Mouse (Mus musculus) G1E-ER4 (cell line): ENCODE measurements around the gene Wipf2. TPM values are rescaled to one million over a fixed set of nuclear protein-coding genes. Genes with fewer than 3 reads are reported as not detected.

ENCODE experiments used
- GATA1 ChIP-seq: IDR thresholded peaks from one replicate; pipeline ENCODE4 v1.8.0; 2012; ENCODE audit warnings: low read length, inconsistent platforms
- polyA plus RNA-seq: library from polyadenylated mRNA; stranded (reverse); fragments of >175 nt; gene quantifications from 2 replicates; pipeline ENCODE4 v1.2.3, GENCODE M21; 2012

Gene Wipf2
- polyA plus RNA-seq, 1 experiment: 13.8 TPM

- TF ChIP-seq GATA1: no peak
Observed at GRCm38 (mm10) chr11:98944897-98945604, 81.6 kb downstream of the Wipf2 start.

- no peak for TF ChIP-seq GATA1
Observed at GRCm38 (mm10) chr11:98945605-98945977, 82.2 kb downstream of the Wipf2 start.

GRCm38 (mm10) chr11:98947969-98948569 is 84.6 kb downstream of the Wipf2 start:
- TF ChIP-seq GATA1: peak; percentile 16

- no peak for TF ChIP-seq GATA1
Observed at GRCm38 (mm10) chr11:98949242-98949957, 86.0 kb downstream of the Wipf2 start.

GRCm38 (mm10) chr11:98949958-98950460 is 86.6 kb downstream of the Wipf2 start:
- TF ChIP-seq GATA1: no peak

GRCm38 (mm10) chr11:98950484-98950883 is 87.0 kb downstream of the Wipf2 start:
- TF ChIP-seq GATA1: no peak

GRCm38 (mm10) chr11:98951026-98951906 is 87.8 kb downstream of the Wipf2 start:
- no peak for TF ChIP-seq GATA1

GRCm38 (mm10) chr11:98952111-98952510 is 88.7 kb downstream of the Wipf2 start:
- TF ChIP-seq GATA1: no peak

- TF ChIP-seq GATA1: no peak
Observed at GRCm38 (mm10) chr11:98952736-98953135, 89.3 kb downstream of the Wipf2 start.

GRCm38 (mm10) chr11:98953361-98953760 is 89.9 kb downstream of the Wipf2 start:
- no peak for TF ChIP-seq GATA1

GRCm38 (mm10) chr11:98953835-98954320 is 90.4 kb downstream of the Wipf2 start:
- TF ChIP-seq GATA1: no peak

- no peak for TF ChIP-seq GATA1
Observed at GRCm38 (mm10) chr11:98954373-98954772, 90.9 kb downstream of the Wipf2 start.

Other genes with a start within 250 kb of the Wipf2 start
- not detected in 2 replicates for gene Gm12355, start 238.0 kb upstream of the Wipf2 start, polyA plus RNA-seq
- 0.04 TPM in 1 of 2 replicates, not detected in the other for gene Gsdma3, start 237.3 kb upstream of the Wipf2 start, polyA plus RNA-seq
- not detected in 2 replicates for gene Gsdma2, start 216.9 kb upstream of the Wipf2 start, polyA plus RNA-seq
- 0.04 TPM in 2 replicates for gene Gsdma, start 199.3 kb upstream of the Wipf2 start, polyA plus RNA-seq
- gene Psmd3, start 181.1 kb upstream of the Wipf2 start, polyA plus RNA-seq: 253 TPM in 2 replicates
- gene Csf3, start 162.4 kb upstream of the Wipf2 start, polyA plus RNA-seq: not detected in 2 replicates
- gene Med24, start 134.2 kb upstream of the Wipf2 start, polyA plus RNA-seq: 78.9 and 103 TPM in 2 replicates
- 30.8 and 40.6 TPM in 2 replicates for gene Thra, start 123.0 kb upstream of the Wipf2 start, polyA plus RNA-seq
- 3.1 and 3.5 TPM in 2 replicates for gene Nr1d1, start 88.3 kb upstream of the Wipf2 start, polyA plus RNA-seq
- 42.1 and 53.0 TPM in 2 replicates for gene Msl1, start 68.1 kb upstream of the Wipf2 start, polyA plus RNA-seq
- 42.8 and 43.0 TPM in 2 replicates for gene Casc3, start 58.7 kb upstream of the Wipf2 start, polyA plus RNA-seq
- gene Rapgefl1, start 26.9 kb upstream of the Wipf2 start, polyA plus RNA-seq: 0.12 and 0.19 TPM in 2 replicates
- 1.9 and 2.4 TPM in 2 replicates for gene Cdc6, start 44.2 kb downstream of the Wipf2 start, polyA plus RNA-seq
- 24.9 and 26.9 TPM in 2 replicates for gene Rara, start 64.2 kb downstream of the Wipf2 start, polyA plus RNA-seq
- not detected in 2 replicates for gene Gjd3, start 119.4 kb downstream of the Wipf2 start, polyA plus RNA-seq
- 15.1 and 74.1 TPM in 2 replicates for gene Top2a, start 160.6 kb downstream of the Wipf2 start, polyA plus RNA-seq
- gene Igfbp4, start 177.6 kb downstream of the Wipf2 start, polyA plus RNA-seq: not detected in 2 replicates
- gene Tns4, start 225.7 kb downstream of the Wipf2 start, polyA plus RNA-seq: not detected in 2 replicates